Mouse (Mus musculus): ENCODE results near the gene Hexb. TPM values are rescaled to one million over a fixed set of nuclear protein-coding genes. Genes with fewer than 3 reads are reported as not detected.

Gene Hexb
- total and polyA plus RNA-seq, 3 experiments = 31.0 to 75.7 (median 37.9) TPM

DNA sequence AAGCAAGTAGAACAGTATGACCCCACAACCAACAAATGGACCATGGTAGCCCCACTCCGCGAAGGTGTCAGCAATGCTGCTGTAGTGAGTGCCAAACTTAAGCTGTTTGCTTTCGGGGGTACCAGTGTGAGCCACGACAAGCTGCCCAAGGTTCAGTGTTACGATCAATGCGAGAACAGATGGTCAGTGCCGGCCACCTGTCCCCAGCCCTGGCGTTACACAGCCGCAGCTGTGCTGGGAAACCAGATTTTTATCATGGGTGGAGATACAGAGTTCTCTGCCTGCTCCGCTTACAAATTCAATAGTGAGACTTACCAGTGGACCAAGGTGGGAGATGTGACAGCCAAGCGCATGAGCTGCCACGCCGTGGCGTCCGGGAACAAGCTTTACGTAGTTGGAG is 48.1 kb upstream of the Hexb start:
- in situ Hi-C loops (cut with MboI; ENCODE audit: low pct_ligation_motif_present, low pct_unique_long_range_greater_than_20kb, low sequenced_read_pairs) (no loop called here), dilution Hi-C loops (cut with MboI; ENCODE audit: extremely low pct_ligation_motif_present, extremely low pct_unique_long_range_greater_than_20kb, low sequenced_read_pairs) (no loop called here)
- Histone ChIP-seq H3K27me3 (replicated peaks) (no peaks in the 10 kb centered on the region), H3K36me3 (replicated peaks in 1 of 2; ENCODE audit: control insufficient read depth in 1 of 2, insufficient read depth in 1 of 2, low read length in 1 of 2) (peaks cover 20 to 61% of the 10 kb centered on the region in 2 experiments), H3K4me1 (ENCODE audit: control insufficient read depth in 1 of 2, insufficient read depth in 2 of 2) (peaks cover 12 to 33% of the 10 kb centered on the region in 2 experiments; a peak in 3 of 4 replicates), H3K27ac (ENCODE audit: insufficient read depth, low read depth) (no peak overlapping the region), H3K4me3 (replicated peaks in 1 of 3; ENCODE audit: low read depth in 2 of 3, low read length in 2 of 3, poor library complexity in 1 of 3) (no peak overlapping the region), H3K9me3 (replicated peaks; ENCODE audit: low read length) (no peaks in the 10 kb centered on the region), H3K4me2 (ENCODE audit: insufficient read depth, low read depth, poor library complexity, severe bottlenecking) (no peak overlapping the region), H3K79me2 (replicated peaks; ENCODE audit: control insufficient read depth, extremely low read depth, insufficient read depth, poor library complexity, severe bottlenecking) (no peaks in the 10 kb centered on the region; the same call in 1 of the 2 replicates), H3K9ac (ENCODE audit: insufficient read depth, low read depth) (no peak overlapping the region)
- TF ChIP-seq BHLHE40 (IDR thresholded peaks at IDR 0.05; ENCODE audit: low read depth, low read length) = no peak
- no peak for TF ChIP-seq JUND (conservative IDR thresholded peaks at IDR 0.05; ENCODE audit: low read depth, low read length)
- TF ChIP-seq JUN (IDR thresholded peaks at IDR 0.05; ENCODE audit: insufficient read depth, low read depth, low read length) = no peak
- TF ChIP-seq UBTF (IDR thresholded peaks at IDR 0.05; ENCODE audit: low read depth, low read length) = no peak
- TF ChIP-seq ETS1 (conservative IDR thresholded peaks at IDR 0.05; ENCODE audit: low read depth, low read length) = no peak
- TF ChIP-seq ELF1 (IDR thresholded peaks at IDR 0.05; ENCODE audit: low read depth, low read length) = no peak
- no peak for TF ChIP-seq POLR2A (IDR thresholded peaks at IDR 0.05; ENCODE audit: low read depth, low read length)
- TF ChIP-seq RAD21 (IDR thresholded peaks at IDR 0.05; ENCODE audit: low read depth, low read length) = no peak
- TF ChIP-seq POLR2AphosphoS2 (IDR thresholded peaks at IDR 0.05; ENCODE audit: low read depth, low read length) = no peak
- no peak for TF ChIP-seq EP300 (IDR thresholded peaks at IDR 0.05; ENCODE audit: low read length)
- TF ChIP-seq IRF4 (IDR thresholded peaks at IDR 0.05; ENCODE audit: low read depth, low read length) = no peak
- TF ChIP-seq KAT2A (IDR thresholded peaks at IDR 0.05; ENCODE audit: insufficient replicate concordance, low read length) = no peak
- no peak for TF ChIP-seq USF1 (IDR thresholded peaks at IDR 0.05; ENCODE audit: low read depth, low read length)
- DNase-seq (ENCODE audit: extremely low read depth) = no peak

DNA sequence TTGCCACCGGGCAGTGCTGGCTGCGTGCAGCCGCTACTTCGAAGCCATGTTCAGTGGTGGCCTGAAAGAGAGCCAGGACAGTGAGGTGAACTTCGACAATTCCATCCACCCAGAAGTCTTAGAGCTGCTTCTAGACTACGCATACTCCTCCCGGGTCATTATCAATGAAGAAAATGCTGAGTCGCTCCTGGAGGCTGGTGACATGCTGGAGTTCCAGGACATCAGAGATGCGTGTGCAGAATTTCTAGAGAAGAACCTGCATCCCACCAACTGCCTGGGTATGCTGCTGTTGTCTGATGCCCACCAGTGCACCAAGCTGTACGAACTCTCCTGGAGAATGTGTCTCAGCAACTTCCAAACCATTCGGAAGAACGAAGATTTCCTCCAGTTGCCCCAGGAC is 47.0 kb upstream of the Hexb start:
- TF ChIP-seq PAX5 (IDR thresholded peaks at IDR 0.05; ENCODE audit: low read length) (no peak), SMC3 (IDR thresholded peaks at IDR 0.05; ENCODE audit: low read depth, low read length) (no peak), SIN3A (IDR thresholded peaks at IDR 0.05; ENCODE audit: low read length) (no peak), MEF2A (IDR thresholded peaks at IDR 0.05; ENCODE audit: borderline replicate concordance, low read depth, low read length) (no peak), USF2 (conservative IDR thresholded peaks at IDR 0.05; ENCODE audit: low read depth, low read length) (no peak), ZC3H11A (IDR thresholded peaks at IDR 0.05; ENCODE audit: low read depth, low read length) (no peak), MXI1 (IDR thresholded peaks at IDR 0.05; ENCODE audit: low read depth, low read length) (no peak), MYC (IDR thresholded peaks at IDR 0.05; ENCODE audit: low read depth, low read length) (no peak), TBP (conservative IDR thresholded peaks at IDR 0.05; ENCODE audit: low read depth, low read length) (no peak), E2F4 (IDR thresholded peaks at IDR 0.05; ENCODE audit: insufficient replicate concordance, low read depth, low read length) (no peak), ZMIZ1 (IDR thresholded peaks at IDR 0.05; ENCODE audit: low read depth, low read length) (no peak)
- no peak for DNase-seq (ENCODE audit: extremely low read depth)
- peaks cover 12 to 37% of the 10 kb centered on the region in 2 experiments; a peak in 3 of 4 replicates for H3K4me1 ChIP-seq (ENCODE audit: control insufficient read depth in 1 of 2, insufficient read depth in 2 of 2)
- no peaks in the 10 kb centered on the region for H3K9me3 ChIP-seq (replicated peaks; ENCODE audit: low read length)
- dilution Hi-C loops (cut with MboI; ENCODE audit: extremely low pct_ligation_motif_present, extremely low pct_unique_long_range_greater_than_20kb, low sequenced_read_pairs) = no loop called here
- H3K9ac ChIP-seq (ENCODE audit: insufficient read depth, low read depth) = no peak overlapping the region
- H3K4me3 ChIP-seq (replicated peaks in 1 of 3; ENCODE audit: low read depth in 2 of 3, low read length in 2 of 3, poor library complexity in 1 of 3) = no peak overlapping the region
- no peaks in the 10 kb centered on the region for H3K27me3 ChIP-seq (replicated peaks)
- in situ Hi-C loops (cut with MboI; ENCODE audit: low pct_ligation_motif_present, low pct_unique_long_range_greater_than_20kb, low sequenced_read_pairs) = no loop called here
- peaks cover 20 to 53% of the 10 kb centered on the region in 2 experiments for H3K36me3 ChIP-seq (replicated peaks in 1 of 2; ENCODE audit: control insufficient read depth in 1 of 2, insufficient read depth in 1 of 2, low read length in 1 of 2)
- H3K79me2 ChIP-seq (replicated peaks; ENCODE audit: control insufficient read depth, extremely low read depth, insufficient read depth, poor library complexity, severe bottlenecking) = no peaks in the 10 kb centered on the region; the same call in 1 of the 2 replicates
- no peak overlapping the region for H3K27ac ChIP-seq (ENCODE audit: insufficient read depth, low read depth)
- H3K4me2 ChIP-seq (ENCODE audit: insufficient read depth, low read depth, poor library complexity, severe bottlenecking) = no peak overlapping the region
